Mouse (Mus musculus) G1E (cell line): ENCODE results near the gene Dstyk.

ENCODE experiments used
- CTCF ChIP-seq: IDR thresholded peaks from 2 replicates; pipeline ENCODE4 v1.5.1; 2012; ENCODE audit warnings: low read depth, low read length, inconsistent platforms, mixed read lengths
- GATA1 ChIP-seq: IDR thresholded peaks from 2 replicates; pipeline ENCODE4 v1.6.1; 2012; ENCODE audit warnings: borderline replicate concordance, low read length, inconsistent platforms, mixed read lengths
- GATA2 ChIP-seq: IDR thresholded peaks from 2 replicates; pipeline ENCODE4 v1.6.1; 2012; ENCODE audit warnings: low read depth, low read length, inconsistent platforms, borderline replicate concordance
- POLR2AphosphoS5 ChIP-seq: IDR thresholded peaks from 2 replicates; pipeline ENCODE4 v1.6.1; 2012; ENCODE audit warnings: low read depth, low read length, inconsistent platforms; ENCODE audit not compliant: insufficient replicate concordance
- TAL1 ChIP-seq: conservative IDR thresholded peaks from 2 replicates; pipeline ENCODE4 v1.6.1; 2012; ENCODE audit warnings: low read depth, low read length, inconsistent platforms, mixed read lengths

DNA sequence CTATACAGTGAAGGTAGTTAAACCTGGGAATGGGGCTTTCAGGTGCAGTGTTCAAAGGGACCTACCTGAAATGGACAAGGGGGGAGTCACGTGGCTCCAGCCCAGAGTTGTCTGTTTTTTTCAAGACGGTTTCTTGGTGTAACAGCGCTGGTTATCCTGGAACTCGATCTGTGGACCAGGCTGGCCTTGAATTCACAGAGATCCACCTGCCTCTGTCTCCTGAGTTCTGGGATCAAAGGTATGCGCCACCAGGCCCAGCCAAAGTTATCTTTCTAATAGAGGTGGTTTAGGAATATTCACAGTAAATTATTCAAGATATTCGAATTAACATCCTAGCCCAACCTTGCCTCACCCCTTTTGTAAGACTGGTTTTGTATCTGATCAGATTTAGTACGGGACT lies 89.3 kb downstream of the Dstyk start:
- no peak for TF ChIP-seq CTCF
- TF ChIP-seq GATA1: no peak
- no peak for TF ChIP-seq POLR2AphosphoS5
- no peak for TF ChIP-seq GATA2
- no peak for TF ChIP-seq TAL1
